Mouse (Mus musculus): ENCODE data around the gene Cnksr3.

DNA sequence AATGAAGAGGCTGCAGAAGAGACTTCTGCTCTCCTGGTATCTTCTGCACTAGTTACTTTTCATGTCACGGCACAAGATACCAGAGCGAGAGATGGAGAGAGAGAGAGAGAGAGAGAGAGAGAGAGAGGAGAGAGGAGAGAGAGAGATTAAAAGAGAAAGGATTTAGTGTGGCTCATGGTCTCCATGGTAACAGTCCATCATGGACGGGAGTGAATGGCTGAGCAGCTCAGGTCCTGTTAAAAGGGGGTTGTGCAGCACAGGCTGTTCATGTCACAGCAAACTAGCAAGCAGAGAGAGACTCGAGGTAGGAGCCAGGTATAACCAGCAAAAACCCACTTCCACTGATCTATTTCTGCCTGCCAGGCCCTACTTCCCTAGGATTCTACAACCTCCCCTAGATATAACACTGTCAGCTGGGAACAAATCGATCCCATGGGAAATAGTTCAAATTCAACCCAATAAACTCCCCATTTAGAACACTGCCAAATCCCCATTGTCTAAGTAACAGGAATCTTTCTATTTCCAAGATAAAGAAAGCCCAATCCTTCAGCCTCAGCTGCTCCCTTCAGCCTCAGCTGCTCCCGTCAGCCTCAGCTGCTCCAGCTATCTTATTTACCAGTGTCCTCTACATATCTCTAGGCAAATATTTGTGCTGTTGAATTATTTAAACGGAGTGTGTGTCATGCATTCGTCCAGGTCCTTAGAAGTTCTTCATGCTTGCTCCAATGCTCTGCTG, 141.8 kb downstream of the Cnksr3 start:
- no peak for TF ChIP-seq CTCF (IDR thresholded peaks at IDR 0.05; ENCODE audit: low read depth, low read length)
- no peak for TF ChIP-seq GATA1 (IDR thresholded peaks at IDR 0.05; ENCODE audit: borderline replicate concordance, low read length)
- TF ChIP-seq GATA2 (IDR thresholded peaks at IDR 0.05; ENCODE audit: borderline replicate concordance, low read depth, low read length) = no peak
- no peak for TF ChIP-seq TAL1 (conservative IDR thresholded peaks at IDR 0.05; ENCODE audit: low read depth, low read length)

All from G1E (cell line).